Mouse (Mus musculus): ENCODE data around the gene Dst. TPM values are rescaled to one million over a fixed set of nuclear protein-coding genes. Genes with fewer than 3 reads are reported as not detected.

Gene Dst
- total and polyA plus RNA-seq, 3 experiments = 9.1 to 28.0 (median 20.5) TPM

DNA sequence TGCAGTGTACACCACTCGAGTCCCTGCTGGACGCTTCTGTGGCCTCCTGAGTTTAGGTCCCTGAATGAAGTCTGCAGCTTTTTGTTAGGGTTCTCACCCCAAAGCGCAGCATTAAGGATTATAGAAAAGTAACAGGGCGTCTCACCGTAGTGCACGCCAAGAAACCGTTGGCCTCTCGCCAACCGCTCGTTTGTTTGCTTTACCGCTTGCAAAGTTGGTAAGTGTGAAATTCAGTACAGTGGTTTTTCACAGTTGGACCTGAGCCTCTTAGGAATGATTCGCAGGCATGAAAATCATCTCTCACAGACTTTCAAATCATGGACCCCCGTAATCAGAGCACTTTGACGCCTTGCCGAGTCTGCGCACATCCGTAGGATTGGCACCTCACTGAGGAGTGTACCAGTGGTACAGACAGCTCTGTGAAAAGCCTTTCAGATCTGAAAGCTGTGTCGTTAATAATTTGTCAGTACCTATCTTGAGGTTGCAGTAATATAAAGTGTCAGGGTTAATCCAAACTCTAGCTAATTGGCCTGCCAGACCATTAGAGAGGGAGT is 390.7 kb downstream of the Dst start:
- in situ Hi-C loops (cut with MboI; ENCODE audit: low pct_ligation_motif_present, low pct_unique_long_range_greater_than_20kb, low sequenced_read_pairs) = no loop called here
- H3K9me3 ChIP-seq (replicated peaks; ENCODE audit: low read length) = no peaks in the 10 kb centered on the region

DNA sequence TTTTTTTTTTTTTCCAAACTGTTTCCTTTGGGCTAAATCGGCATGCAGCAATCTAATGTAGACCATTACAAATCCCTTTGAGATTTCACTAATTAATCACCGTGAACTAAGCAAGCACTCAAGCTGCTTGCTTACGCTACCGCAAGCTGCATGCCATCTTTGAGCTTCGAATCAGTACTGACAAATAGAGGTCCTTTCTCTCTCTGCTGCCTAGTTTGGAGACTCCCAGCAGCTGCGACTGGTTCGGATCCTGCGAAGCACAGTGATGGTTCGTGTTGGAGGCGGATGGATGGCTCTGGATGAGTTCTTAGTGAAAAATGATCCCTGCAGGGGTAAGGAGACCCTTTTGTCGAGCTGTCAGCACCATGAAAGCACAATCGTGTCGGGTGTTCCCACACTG is 391.5 kb downstream of the Dst start:
- no peak overlapping the region for H3K4me3 ChIP-seq (replicated peaks in 1 of 3; ENCODE audit: low read depth in 2 of 3, low read length in 2 of 3, poor library complexity in 1 of 3)
- no peaks in the 10 kb centered on the region for H3K9me3 ChIP-seq (replicated peaks; ENCODE audit: low read length)
- H3K36me3 ChIP-seq (replicated peaks in 1 of 2; ENCODE audit: control insufficient read depth in 1 of 2, insufficient read depth in 1 of 2, low read length in 1 of 2) = peaks cover 15 to 65% of the 10 kb centered on the region in 2 experiments
- dilution Hi-C loops (cut with MboI; ENCODE audit: extremely low pct_ligation_motif_present, extremely low pct_unique_long_range_greater_than_20kb, low sequenced_read_pairs) = no loop called here
- no peak overlapping the region for H3K27ac ChIP-seq (ENCODE audit: insufficient read depth, low read depth)
- peaks cover 5 to 15% of the 10 kb centered on the region in 2 experiments for H3K4me1 ChIP-seq (ENCODE audit: control insufficient read depth in 1 of 2, insufficient read depth in 2 of 2)
- no peaks in the 10 kb centered on the region for H3K79me2 ChIP-seq (replicated peaks; ENCODE audit: control insufficient read depth, extremely low read depth, insufficient read depth, poor library complexity, severe bottlenecking)
- no peak for TF ChIP-seq NRF1 (IDR thresholded peaks at IDR 0.05; ENCODE audit: low read depth, low read length)
- no peak for TF ChIP-seq ZMIZ1 (IDR thresholded peaks at IDR 0.05; ENCODE audit: low read depth, low read length)
- no peak for TF ChIP-seq JUN (IDR thresholded peaks at IDR 0.05; ENCODE audit: insufficient read depth, low read depth, low read length)
- TF ChIP-seq NELFE (IDR thresholded peaks at IDR 0.05; ENCODE audit: low read depth, low read length) = no peak
- TF ChIP-seq POLR2AphosphoS2 (IDR thresholded peaks at IDR 0.05; ENCODE audit: low read depth, low read length) = no peak
- TF ChIP-seq RAD21 (IDR thresholded peaks at IDR 0.05; ENCODE audit: low read depth, low read length) = no peak
- TF ChIP-seq CTCF (conservative IDR thresholded peaks at IDR 0.05 in 1 of 2, IDR thresholded peaks at IDR 0.05 in 1 of 2; ENCODE audit: low read depth in 2 of 2, low read length in 2 of 2) = no peak
- TF ChIP-seq POLR2A (IDR thresholded peaks at IDR 0.05; ENCODE audit: low read depth, low read length) = no peak
- no peak for TF ChIP-seq USF1 (IDR thresholded peaks at IDR 0.05; ENCODE audit: low read depth, low read length)
- no peak overlapping the region for H3K9ac ChIP-seq (ENCODE audit: insufficient read depth, low read depth)
- H3K4me2 ChIP-seq (ENCODE audit: insufficient read depth, low read depth, poor library complexity, severe bottlenecking) = no peak overlapping the region
- DNase-seq (ENCODE audit: extremely low read depth) = no peak
- H3K27me3 ChIP-seq (replicated peaks) = no peaks in the 10 kb centered on the region
- in situ Hi-C loops (cut with MboI; ENCODE audit: low pct_ligation_motif_present, low pct_unique_long_range_greater_than_20kb, low sequenced_read_pairs) = no loop called here

More for the DNA sequence above, 390.7 kb downstream of the Dst start:
- Histone ChIP-seq H3K4me3 (replicated peaks in 1 of 3; ENCODE audit: low read depth in 2 of 3, low read length in 2 of 3, poor library complexity in 1 of 3) (no peak overlapping the region), H3K36me3 (replicated peaks in 1 of 2; ENCODE audit: control insufficient read depth in 1 of 2, insufficient read depth in 1 of 2, low read length in 1 of 2) (peaks cover 15 to 68% of the 10 kb centered on the region in 2 experiments), H3K27ac (ENCODE audit: insufficient read depth, low read depth) (no peak overlapping the region), H3K27me3 (replicated peaks) (no peaks in the 10 kb centered on the region), H3K4me2 (ENCODE audit: insufficient read depth, low read depth, poor library complexity, severe bottlenecking) (no peak overlapping the region), H3K4me1 (ENCODE audit: control insufficient read depth in 1 of 2, insufficient read depth in 2 of 2) (peaks cover 5 to 15% of the 10 kb centered on the region in 2 experiments), H3K79me2 (replicated peaks; ENCODE audit: control insufficient read depth, extremely low read depth, insufficient read depth, poor library complexity, severe bottlenecking) (no peaks in the 10 kb centered on the region), H3K9ac (ENCODE audit: insufficient read depth, low read depth) (no peak overlapping the region)
- TF ChIP-seq SMC3 (IDR thresholded peaks at IDR 0.05; ENCODE audit: low read depth, low read length) (no peak), RCOR1 (conservative IDR thresholded peaks at IDR 0.05; ENCODE audit: low read depth, low read length) (no peak), MAFK (IDR thresholded peaks at IDR 0.05; ENCODE audit: insufficient replicate concordance, low read length) (no peak)
- no peak for DNase-seq (ENCODE audit: extremely low read depth)
- dilution Hi-C loops (cut with MboI; ENCODE audit: extremely low pct_ligation_motif_present, extremely low pct_unique_long_range_greater_than_20kb, low sequenced_read_pairs) = no loop called here

DNA sequence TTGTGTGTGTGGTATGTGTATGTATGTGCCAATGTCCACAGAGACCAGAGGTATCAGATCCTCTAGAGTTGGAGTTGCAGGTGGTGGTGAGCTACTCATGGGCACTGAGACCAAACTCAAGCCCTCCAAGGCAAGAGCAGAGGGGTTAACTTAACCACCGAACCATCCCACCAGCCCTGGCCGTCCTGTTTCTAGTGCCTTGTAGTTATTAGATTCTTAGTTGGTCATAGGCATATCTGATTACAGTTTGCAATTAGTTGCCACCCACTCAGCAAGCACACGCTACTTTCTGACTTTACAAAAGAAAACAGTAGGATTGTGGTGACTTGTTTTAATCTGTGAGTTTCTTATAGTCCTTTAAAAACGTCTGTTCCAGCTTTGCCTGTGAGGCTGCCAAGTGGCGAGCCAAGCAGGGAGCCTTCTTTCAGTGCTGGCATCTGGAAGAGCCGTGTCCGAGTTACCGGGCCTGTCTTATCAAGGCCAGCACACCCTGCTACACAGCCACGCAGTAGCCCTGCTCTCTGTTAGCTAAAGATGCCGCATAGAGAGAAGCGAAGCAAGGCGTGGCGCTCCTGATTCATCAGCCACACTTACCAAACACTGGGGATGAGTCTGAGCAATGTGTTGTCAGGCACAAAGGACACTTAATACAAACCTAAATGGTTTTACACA is 392.4 kb downstream of the Dst start:
- H3K36me3 ChIP-seq (replicated peaks in 1 of 2; ENCODE audit: control insufficient read depth in 1 of 2, insufficient read depth in 1 of 2, low read length in 1 of 2) = peaks cover 8 to 62% of the 10 kb centered on the region in 2 experiments
- H3K9ac ChIP-seq (ENCODE audit: insufficient read depth, low read depth) = no peak overlapping the region
- in situ Hi-C loops (cut with MboI; ENCODE audit: low pct_ligation_motif_present, low pct_unique_long_range_greater_than_20kb, low sequenced_read_pairs) (no loop called here), dilution Hi-C loops (cut with MboI; ENCODE audit: extremely low pct_ligation_motif_present, extremely low pct_unique_long_range_greater_than_20kb, low sequenced_read_pairs) (no loop called here)
- H3K9me3 ChIP-seq (replicated peaks; ENCODE audit: low read length) = no peaks in the 10 kb centered on the region
- H3K4me1 ChIP-seq (ENCODE audit: control insufficient read depth in 1 of 2, insufficient read depth in 2 of 2) = peaks cover 5 to 15% of the 10 kb centered on the region in 2 experiments
- DNase-seq (ENCODE audit: extremely low read depth) = no peak
- no peak overlapping the region for H3K27ac ChIP-seq (ENCODE audit: insufficient read depth, low read depth)
- no peaks in the 10 kb centered on the region for H3K79me2 ChIP-seq (replicated peaks; ENCODE audit: control insufficient read depth, extremely low read depth, insufficient read depth, poor library complexity, severe bottlenecking)
- H3K4me3 ChIP-seq (replicated peaks in 1 of 3; ENCODE audit: low read depth in 2 of 3, low read length in 2 of 3, poor library complexity in 1 of 3) = no peak overlapping the region
- no peak overlapping the region for H3K4me2 ChIP-seq (ENCODE audit: insufficient read depth, low read depth, poor library complexity, severe bottlenecking)
- H3K27me3 ChIP-seq (replicated peaks) = no peaks in the 10 kb centered on the region
- TF ChIP-seq RCOR1 (conservative IDR thresholded peaks at IDR 0.05; ENCODE audit: low read depth, low read length) = no peak
- TF ChIP-seq CTCF (conservative IDR thresholded peaks at IDR 0.05 in 1 of 2, IDR thresholded peaks at IDR 0.05 in 1 of 2; ENCODE audit: low read depth in 2 of 2, low read length in 2 of 2) = no peak
- no peak for TF ChIP-seq SIN3A (IDR thresholded peaks at IDR 0.05; ENCODE audit: low read length)
- no peak for TF ChIP-seq NRF1 (IDR thresholded peaks at IDR 0.05; ENCODE audit: low read depth, low read length)
- no peak for TF ChIP-seq IRF4 (IDR thresholded peaks at IDR 0.05; ENCODE audit: low read depth, low read length)
- no peak for TF ChIP-seq USF2 (conservative IDR thresholded peaks at IDR 0.05; ENCODE audit: low read depth, low read length)
- TF ChIP-seq ELF1 (IDR thresholded peaks at IDR 0.05; ENCODE audit: low read depth, low read length) = no peak
- no peak for TF ChIP-seq MXI1 (IDR thresholded peaks at IDR 0.05; ENCODE audit: low read depth, low read length)
- no peak for TF ChIP-seq UBTF (IDR thresholded peaks at IDR 0.05; ENCODE audit: low read depth, low read length)
- TF ChIP-seq ETS1 (conservative IDR thresholded peaks at IDR 0.05; ENCODE audit: low read depth, low read length) = no peak
- no peak for TF ChIP-seq JUN (IDR thresholded peaks at IDR 0.05; ENCODE audit: insufficient read depth, low read depth, low read length)
- TF ChIP-seq ZKSCAN1 (IDR thresholded peaks at IDR 0.05; ENCODE audit: borderline replicate concordance, low read depth, low read length) = no peak
- TF ChIP-seq MAX (IDR thresholded peaks at IDR 0.05; ENCODE audit: low read length) = no peak
- no peak for TF ChIP-seq TBP (conservative IDR thresholded peaks at IDR 0.05; ENCODE audit: low read depth, low read length)
- no peak for TF ChIP-seq ZC3H11A (IDR thresholded peaks at IDR 0.05; ENCODE audit: low read depth, low read length)
- no peak for TF ChIP-seq GABPA (IDR thresholded peaks at IDR 0.05; ENCODE audit: insufficient replicate concordance, low read depth, low read length)
